Mouse (Mus musculus) hematopoietic stem cell, adult 5-6 weeks (primary cell): Measurements from ENCODE around the gene Tex48. TPM values are rescaled to one million over a fixed set of nuclear protein-coding genes. Genes with fewer than 3 reads are reported as not detected.

Experiments
- ATAC-seq, 2 experiments: fragments of 125-278 bp in 1 of 2; replicated peaks in 1 of 2; 2 replicates each; pipeline ENCODE4 v1.8.0; 2016 to 2017; ENCODE audit warnings: inconsistent platforms in 2 of 2, mild to moderate bottlenecking in 2 of 2, moderate number of reproducible peaks in 2 of 2, low read depth in 1 of 2, moderate TSS enrichment in 1 of 2; ENCODE audit not compliant: low FRiP score in 2 of 2, poor library complexity in 2 of 2, severe bottlenecking in 2 of 2, insufficient read depth in 1 of 2, low TSS enrichment in 1 of 2
- total RNA-seq: library from RNA; stranded (forward); fragments of 172-1452, 232-1000 nt; gene quantifications from 2 replicates; pipeline ENCODE4 v1.2.3, GENCODE M21; 2017

The Tex48 gene
- total RNA-seq, 1 experiment from 2014 or later = not detected

GRCm38 (mm10) chr4:63604945-63605344 is 17.3 kb downstream of the Tex48 start, which contains the start of gene Gm11213:
Gm11213 (minus strand) TSS chr4:63605261.
- ATAC-seq = no peak

- no peak for ATAC-seq
Observed at GRCm38 (mm10) chr4:63601263-63601662, 21.0 kb downstream of the Tex48 start.

GRCm38 (mm10) chr4:63600786-63601185 is 21.4 kb downstream of the Tex48 start:
- ATAC-seq = no peak

- ATAC-seq = no peak
Observed at GRCm38 (mm10) chr4:63596010-63596409, 26.2 kb downstream of the Tex48 start.

GRCm38 (mm10) chr4:63595259-63595658 is 27.0 kb downstream of the Tex48 start:
- peak; percentile 50 to 56 for ATAC-seq

- ATAC-seq = no peak
Observed at GRCm38 (mm10) chr4:63594459-63595110, 27.6 kb downstream of the Tex48 start.

- no peak for ATAC-seq
Observed at GRCm38 (mm10) chr4:63590538-63590937, 31.7 kb downstream of the Tex48 start.

- ATAC-seq = peak; percentile 82 to 89
Observed at GRCm38 (mm10) chr4:63589987-63590386, 32.2 kb downstream of the Tex48 start.

GRCm38 (mm10) chr4:63586240-63586639 is 36.0 kb downstream of the Tex48 start:
- ATAC-seq = no peak

GRCm38 (mm10) chr4:63585216-63585615 is 37.0 kb downstream of the Tex48 start:
- no peak for ATAC-seq

GRCm38 (mm10) chr4:63582580-63582979 is 39.6 kb downstream of the Tex48 start:
- no peak for ATAC-seq

- no peak for ATAC-seq
Observed at GRCm38 (mm10) chr4:63580078-63580477, 42.1 kb downstream of the Tex48 start.

GRCm38 (mm10) chr4:63579649-63580048 is 42.6 kb downstream of the Tex48 start:
- ATAC-seq = no peak

GRCm38 (mm10) chr4:63572621-63573020 is 49.6 kb downstream of the Tex48 start:
- peak in 1 of 2 experiments; percentile 45; a peak in 2 of 4 replicates for ATAC-seq

- no peak for ATAC-seq
Observed at GRCm38 (mm10) chr4:63570208-63570781, 51.9 kb downstream of the Tex48 start.

GRCm38 (mm10) chr4:63569322-63569721 is 52.9 kb downstream of the Tex48 start:
- ATAC-seq = no peak

GRCm38 (mm10) chr4:63567712-63568390 is 54.4 kb downstream of the Tex48 start:
- ATAC-seq = no peak

GRCm38 (mm10) chr4:63562742-63563141 is 59.5 kb downstream of the Tex48 start:
- no peak for ATAC-seq
